Mouse (Mus musculus): ENCODE measurements around the gene Fam199x. TPM values are rescaled to one million over a fixed set of nuclear protein-coding genes. Genes with fewer than 3 reads are reported as not detected.

The Fam199x gene
- polyA plus RNA-seq (2017; shearing (Covaris generic)) = 1 to 10 TPM; 3.0 to 5.2 (median 4.1) TPM

GRCm38 (mm10) chrX:137049425-137050225, at the start of gene Fam199x:
Gene Fam199x (plus strand): TSS chrX:137049594.
- ATAC-seq = peak; percentile 96

GRCm38 (mm10) chrX:137015099-137015709, 34.2 kb upstream of the Fam199x start:
- ATAC-seq = peak; percentile 84

GRCm38 (mm10) chrX:137017668-137018067, 31.7 kb upstream of the Fam199x start:
- ATAC-seq = no peak

GRCm38 (mm10) chrX:137019310-137019709, 30.1 kb upstream of the Fam199x start:
- ATAC-seq = peak; percentile 79

- no peak for ATAC-seq
Observed at GRCm38 (mm10) chrX:137030916-137031315, 18.5 kb upstream of the Fam199x start.

- no peak for ATAC-seq
Observed at GRCm38 (mm10) chrX:137031726-137032125, 17.7 kb upstream of the Fam199x start.

GRCm38 (mm10) chrX:137034322-137034721, 15.1 kb upstream of the Fam199x start:
- no peak for ATAC-seq

GRCm38 (mm10) chrX:137037470-137037999, 11.9 kb upstream of the Fam199x start:
- ATAC-seq = no peak

- peak; percentile 87 for ATAC-seq
Observed at GRCm38 (mm10) chrX:137038000-137038483, 11.4 kb upstream of the Fam199x start, which contains the start of gene Slc25a53. Gene Slc25a53 (minus strand): TSS chrX:137038302.

- peak; percentile 23 for ATAC-seq
Observed at GRCm38 (mm10) chrX:137038502-137038901, 10.9 kb upstream of the Fam199x start.

- no peak for ATAC-seq
Observed at GRCm38 (mm10) chrX:137049060-137049424, 352 bp upstream of the Fam199x start.

GRCm38 (mm10) chrX:137063202-137063601, 13.8 kb downstream of the Fam199x start:
- no peak for ATAC-seq

GRCm38 (mm10) chrX:137104531-137104930, 55.1 kb downstream of the Fam199x start:
- no peak for ATAC-seq

GRCm38 (mm10) chrX:137106498-137106897, 57.1 kb downstream of the Fam199x start:
- no peak for ATAC-seq

GRCm38 (mm10) chrX:137118097-137118746, 68.8 kb downstream of the Fam199x start:
- ATAC-seq = no peak

- no peak for ATAC-seq
Observed at GRCm38 (mm10) chrX:137119675-137120423, 70.5 kb downstream of the Fam199x start.

- no peak for ATAC-seq
Observed at GRCm38 (mm10) chrX:137121718-137122117, 72.3 kb downstream of the Fam199x start, which contains the start of gene Esx1. Gene Esx1 (minus strand): TSS chrX:137122083.

GRCm38 (mm10) chrX:137127542-137127941, 78.1 kb downstream of the Fam199x start:
- no peak for ATAC-seq

Data from inflammation-experienced regulatory T-cells, adult 6 months (primary cell).